Mouse (Mus musculus): Measurements from ENCODE around the gene Gm14548. TPM values are rescaled to one million over a fixed set of nuclear protein-coding genes. Genes with fewer than 3 reads are reported as not detected.

Gm14548 gene
- not detected for polyA plus RNA-seq (2014; fragmentation: Illumina TruSeq; extraction: RNeasy Lipid Tissue Mini Kit (QIAGEN cat#74804); ENCODE audit: low read depth, low replicate concordance)

GRCm38 (mm10) chr7:3898036-3898590 is at the start of gene Gm14548:
Gene Gm14548, minus strand, starts transcription at chr7:3898120.

GRCm38 (mm10) chr7:3915387-3915786 is 17.5 kb upstream of the Gm14548 start, which contains the start of gene Lilra6:
Gene Lilra6, minus strand, starts transcription at chr7:3915503.

GRCm38 (mm10) chr7:3844951-3845350 is 53.0 kb downstream of the Gm14548 start, which contains the start of gene Pira2:
Gene Pira2, minus strand, starts transcription at chr7:3845051.

Other genes with a start within 250 kb of the Gm14548 start
- 3.3 TPM for gene Leng1, start 232.3 kb downstream of the Gm14548 start, polyA plus RNA-seq (2014; fragmentation: Illumina TruSeq; extraction: RNeasy Lipid Tissue Mini Kit (QIAGEN cat#74804); ENCODE audit: low read depth, low replicate concordance)
- gene Tmc4, start 220.6 kb downstream of the Gm14548 start, polyA plus RNA-seq (2014; fragmentation: Illumina TruSeq; extraction: RNeasy Lipid Tissue Mini Kit (QIAGEN cat#74804); ENCODE audit: low read depth, low replicate concordance): 5.2 TPM
- gene Tsen34, start 205.3 kb downstream of the Gm14548 start, polyA plus RNA-seq (2014; fragmentation: Illumina TruSeq; extraction: RNeasy Lipid Tissue Mini Kit (QIAGEN cat#74804); ENCODE audit: low read depth, low replicate concordance): 4.4 TPM
- 23.3 TPM for gene Mboat7, start 204.6 kb downstream of the Gm14548 start, polyA plus RNA-seq (2014; fragmentation: Illumina TruSeq; extraction: RNeasy Lipid Tissue Mini Kit (QIAGEN cat#74804); ENCODE audit: low read depth, low replicate concordance)
- gene Rps9, start 194.1 kb downstream of the Gm14548 start, polyA plus RNA-seq (2014; fragmentation: Illumina TruSeq; extraction: RNeasy Lipid Tissue Mini Kit (QIAGEN cat#74804); ENCODE audit: low read depth, low replicate concordance): 13.2 TPM
- 2.0 TPM for gene Pirb, start 177.7 kb downstream of the Gm14548 start, polyA plus RNA-seq (2014; fragmentation: Illumina TruSeq; extraction: RNeasy Lipid Tissue Mini Kit (QIAGEN cat#74804); ENCODE audit: low read depth, low replicate concordance)
- gene Gm15448, start 72.4 kb downstream of the Gm14548 start, polyA plus RNA-seq (2014; fragmentation: Illumina TruSeq; extraction: RNeasy Lipid Tissue Mini Kit (QIAGEN cat#74804); ENCODE audit: low read depth, low replicate concordance): not detected
- gene Pira2, start 53.1 kb downstream of the Gm14548 start, polyA plus RNA-seq (2014; fragmentation: Illumina TruSeq; extraction: RNeasy Lipid Tissue Mini Kit (QIAGEN cat#74804); ENCODE audit: low read depth, low replicate concordance): 1.9 TPM
- 0.21 TPM for gene Lilra6, start 17.4 kb upstream of the Gm14548 start, polyA plus RNA-seq (2014; fragmentation: Illumina TruSeq; extraction: RNeasy Lipid Tissue Mini Kit (QIAGEN cat#74804); ENCODE audit: low read depth, low replicate concordance)
- gene Lair1, start 165.1 kb upstream of the Gm14548 start, polyA plus RNA-seq (2014; fragmentation: Illumina TruSeq; extraction: RNeasy Lipid Tissue Mini Kit (QIAGEN cat#74804); ENCODE audit: low read depth, low replicate concordance): 4.6 TPM
- gene Ttyh1, start 221.3 kb upstream of the Gm14548 start, polyA plus RNA-seq (2014; fragmentation: Illumina TruSeq; extraction: RNeasy Lipid Tissue Mini Kit (QIAGEN cat#74804); ENCODE audit: low read depth, low replicate concordance): 0.21 TPM
- gene Leng8, start 238.9 kb upstream of the Gm14548 start, polyA plus RNA-seq (2014; fragmentation: Illumina TruSeq; extraction: RNeasy Lipid Tissue Mini Kit (QIAGEN cat#74804); ENCODE audit: low read depth, low replicate concordance): 14.3 TPM

Data from liver, adult 10 weeks (tissue).